25 mouse cellular contexts compared by ENCODE assay signal in the genomic region with DNA sequence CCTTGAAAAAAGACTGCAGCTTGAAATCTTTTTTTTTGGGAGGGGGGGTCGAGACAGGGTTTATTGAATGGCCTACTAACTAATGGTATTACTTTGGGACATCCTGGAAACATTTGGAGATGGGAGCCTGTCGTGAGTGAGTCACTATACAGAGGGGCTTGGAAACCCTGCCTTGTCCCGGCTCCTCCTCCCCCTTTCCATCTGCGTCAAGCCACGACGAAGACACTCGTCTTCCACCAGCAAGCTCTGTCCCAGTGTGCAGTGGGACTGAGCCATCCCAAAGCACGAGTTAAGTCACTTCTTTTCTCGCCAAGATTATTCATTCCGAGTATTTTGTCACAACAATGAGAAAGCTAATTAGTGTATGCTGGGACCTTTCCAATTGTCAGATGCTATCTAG.
DNase-seq lines count a peak whose midpoint lies in the region; ATAC-seq lines count a peak whose summit lies in the region.
"Had no signal": no experiment of that assay in that cellular context is flagged by ENCODE, and none has a peak within 500 bp of the region (broad histone marks: within the 10 kb centered on the region; RNA-seq: fewer than 3 reads in every experiment).

No protein-coding gene starts in this region.

- WGBS in forebrain, embryonic 16.5 days: 35% methylated on average over 10 of the region's 10 CpGs
- WGBS in forebrain, embryonic 15.5 days: 45% methylated on average over 10 of the region's 10 CpGs
- 52% methylated on average over 10 of the region's 10 CpGs for WGBS in heart, embryonic 11.5 days (ENCODE audit: insufficient replicate concordance)
- 64% methylated on average over 10 of the region's 10 CpGs for WGBS in intestine, embryonic 14.5 days
- WGBS in intestine, embryonic 16.5 days: 60% methylated on average over 10 of the region's 10 CpGs

- no peaks in the 10 kb centered on the region for H3K36me3 ChIP-seq in forebrain, embryonic 16.5 days (ENCODE audit: control insufficient read depth, insufficient read depth)
- no peaks in the 10 kb centered on the region for H3K36me3 ChIP-seq in forebrain, embryonic 15.5 days
- H3K36me3 ChIP-seq in heart, embryonic 11.5 days (ENCODE audit: control insufficient read depth, insufficient read depth, low read length): no peaks in the 10 kb centered on the region
- H3K36me3 ChIP-seq in intestine, embryonic 14.5 days (ENCODE audit: control insufficient read depth, insufficient read depth, low read length): no peaks in the 10 kb centered on the region
- no peaks in the 10 kb centered on the region for H3K36me3 ChIP-seq in intestine, embryonic 16.5 days (ENCODE audit: control insufficient read depth, insufficient read depth, low read length)
- H3K36me3 ChIP-seq: embryonic facial prominence, embryonic 12.5 days; embryonic facial prominence, embryonic 15.5 days; forebrain, embryonic 12.5 days; G1E; heart, embryonic 15.5 days; hindbrain, embryonic 12.5 days; hindbrain, embryonic 15.5 days; intestine, embryonic 15.5 days had no signal

- no peak overlapping the region for H3K4me3 ChIP-seq in forebrain, embryonic 16.5 days (replicated peaks; ENCODE audit: low read length)
- H3K4me3 ChIP-seq in forebrain, embryonic 15.5 days: no peak overlapping the region
- H3K4me3 ChIP-seq in heart, embryonic 11.5 days (ENCODE audit: low read depth, low read length): no peak overlapping the region
- no peak overlapping the region for H3K4me3 ChIP-seq in intestine, embryonic 14.5 days (ENCODE audit: low read depth, low read length)
- H3K4me3 ChIP-seq in intestine, embryonic 16.5 days (ENCODE audit: low read length): no peak overlapping the region
- H3K4me3 ChIP-seq: embryonic facial prominence, embryonic 12.5 days; embryonic facial prominence, embryonic 15.5 days; forebrain, embryonic 12.5 days; heart, adult 2 months; heart, embryonic 15.5 days; hindbrain, embryonic 12.5 days; hindbrain, embryonic 15.5 days; intestine, embryonic 15.5 days had no signal

- H3K4me1 ChIP-seq in forebrain, embryonic 16.5 days (replicated peaks; ENCODE audit: control insufficient read depth, insufficient read depth, low read length): peaks cover 22% of the 10 kb centered on the region
- peaks cover 24% of the 10 kb centered on the region for H3K4me1 ChIP-seq in forebrain, embryonic 15.5 days
- H3K4me1 ChIP-seq in heart, embryonic 11.5 days (ENCODE audit: control insufficient read depth, insufficient read depth, low read length): peaks cover 64% of the 10 kb centered on the region
- H3K4me1 ChIP-seq in intestine, embryonic 14.5 days (replicated peaks; ENCODE audit: control insufficient read depth, insufficient read depth, low read length): peaks cover 21% of the 10 kb centered on the region
- peaks cover 15% of the 10 kb centered on the region for H3K4me1 ChIP-seq in intestine, embryonic 16.5 days (ENCODE audit: control insufficient read depth, insufficient read depth, low read length)

- no peak for DNase-seq in heart, postnatal 14 days
- DNase-seq in intestine, embryonic 14.5 days (ENCODE audit: low spot score): peak; percentile 44
- DNase-seq: adrenal gland, postnatal 10 days; adrenal gland, postnatal 36 days; cerebellum, adult 18-20 months; cerebellum, adult 9-10 months; cerebellum, postnatal 25 days; gastrocnemius, postnatal 25 days; heart, adult 2 months; heart, postnatal 10 days; kidney, adult 18-20 months; kidney, adult 9 months had no signal

- H3K27me3 ChIP-seq in forebrain, embryonic 16.5 days (replicated peaks; ENCODE audit: control insufficient read depth, insufficient read depth, low read length): no peaks in the 10 kb centered on the region
- no peaks in the 10 kb centered on the region for H3K27me3 ChIP-seq in forebrain, embryonic 15.5 days
- no peaks in the 10 kb centered on the region for H3K27me3 ChIP-seq in heart, embryonic 11.5 days (ENCODE audit: control insufficient read depth, insufficient read depth, low read length)
- no peaks in the 10 kb centered on the region for H3K27me3 ChIP-seq in intestine, embryonic 14.5 days (replicated peaks; ENCODE audit: control insufficient read depth, insufficient read depth, low read length)
- H3K27me3 ChIP-seq in intestine, embryonic 16.5 days (replicated peaks; ENCODE audit: control insufficient read depth, insufficient read depth, low read length): no peaks in the 10 kb centered on the region
- H3K27me3 ChIP-seq: embryonic facial prominence, embryonic 12.5 days; embryonic facial prominence, embryonic 15.5 days; forebrain, embryonic 12.5 days; heart, embryonic 15.5 days; hindbrain, embryonic 12.5 days; hindbrain, embryonic 15.5 days; intestine, embryonic 15.5 days; Patski had no signal

- no peak overlapping the region for H3K4me2 ChIP-seq in forebrain, embryonic 16.5 days (ENCODE audit: low read length)
- H3K4me2 ChIP-seq in forebrain, embryonic 15.5 days (replicated peaks): no peak overlapping the region
- peak overlapping the region; percentile 19 for H3K4me2 ChIP-seq in heart, embryonic 11.5 days
- no peak overlapping the region for H3K4me2 ChIP-seq in intestine, embryonic 14.5 days (ENCODE audit: low read length)
- no peak overlapping the region for H3K4me2 ChIP-seq in intestine, embryonic 16.5 days (ENCODE audit: low read depth, low read length)
- H3K4me2 ChIP-seq: embryonic facial prominence, embryonic 12.5 days; embryonic facial prominence, embryonic 15.5 days; forebrain, embryonic 12.5 days; heart, embryonic 15.5 days; hindbrain, embryonic 12.5 days; hindbrain, embryonic 15.5 days; intestine, embryonic 15.5 days had no signal

- ATAC-seq in forebrain, embryonic 16.5 days: peak; percentile 57
- ATAC-seq in forebrain, embryonic 15.5 days (replicated peaks): no peak; the same call in 1 of the 2 replicates
- no peak for ATAC-seq in heart, embryonic 11.5 days (replicated peaks; ENCODE audit: insufficient number of reproducible peaks, low FRiP score, low TSS enrichment)
- ATAC-seq in intestine, embryonic 14.5 days (replicated peaks; ENCODE audit: low FRiP score, low TSS enrichment, low read depth): no peak
- no peak for ATAC-seq in intestine, embryonic 16.5 days
- ATAC-seq: Patski had no signal

- no peaks in the 10 kb centered on the region for H3K9me3 ChIP-seq in forebrain, embryonic 16.5 days (ENCODE audit: control insufficient read depth, low read length)
- H3K9me3 ChIP-seq in forebrain, embryonic 15.5 days: no peaks in the 10 kb centered on the region
- H3K9me3 ChIP-seq in heart, embryonic 11.5 days (replicated peaks; ENCODE audit: control insufficient read depth, low read length): no peaks in the 10 kb centered on the region
- H3K9me3 ChIP-seq in intestine, embryonic 14.5 days (ENCODE audit: control insufficient read depth, low read length): no peaks in the 10 kb centered on the region
- H3K9me3 ChIP-seq in intestine, embryonic 16.5 days (ENCODE audit: control insufficient read depth, low read length): no peaks in the 10 kb centered on the region
- H3K9me3 ChIP-seq: embryonic facial prominence, embryonic 12.5 days; embryonic facial prominence, embryonic 15.5 days; forebrain, embryonic 12.5 days; G1E; heart, embryonic 15.5 days; hindbrain, embryonic 12.5 days; hindbrain, embryonic 15.5 days; intestine, embryonic 15.5 days had no signal

- no peak overlapping the region for H3K27ac ChIP-seq in forebrain, embryonic 16.5 days (ENCODE audit: low read length)
- H3K27ac ChIP-seq in forebrain, embryonic 15.5 days (replicated peaks): no peak overlapping the region
- 0 out of 2 replicates have a peak overlapping the region, but pooled peaks have one; percentile 64 for H3K27ac ChIP-seq in heart, embryonic 11.5 days (ENCODE audit: low read depth, low read length)
- H3K27ac ChIP-seq in intestine, embryonic 14.5 days (ENCODE audit: low read depth): no peak overlapping the region
- no peak overlapping the region for H3K27ac ChIP-seq in intestine, embryonic 16.5 days (ENCODE audit: low read length)
- H3K27ac ChIP-seq: embryonic facial prominence, embryonic 12.5 days; embryonic facial prominence, embryonic 15.5 days; forebrain, embryonic 12.5 days; heart, adult 2 months; hindbrain, embryonic 12.5 days; hindbrain, embryonic 15.5 days; intestine, embryonic 15.5 days had no signal

- intact Hi-C loops in heart, postnatal 14 days (cut with DNase I): no loop called here

- no peak overlapping the region for H3K9ac ChIP-seq in forebrain, embryonic 16.5 days (replicated peaks; ENCODE audit: low read depth, low read length)
- no peak overlapping the region for H3K9ac ChIP-seq in forebrain, embryonic 15.5 days (replicated peaks)
- no peak overlapping the region for H3K9ac ChIP-seq in heart, embryonic 11.5 days (ENCODE audit: low read depth, low read length)
- no peak overlapping the region for H3K9ac ChIP-seq in intestine, embryonic 14.5 days (ENCODE audit: low read length)
- H3K9ac ChIP-seq in intestine, embryonic 16.5 days (ENCODE audit: low read depth, low read length): no peak overlapping the region
- H3K9ac ChIP-seq: embryonic facial prominence, embryonic 12.5 days; embryonic facial prominence, embryonic 15.5 days; forebrain, embryonic 12.5 days; heart, embryonic 15.5 days; hindbrain, embryonic 12.5 days; hindbrain, embryonic 15.5 days; intestine, embryonic 15.5 days had no signal
